Mouse (Mus musculus) lung, postnatal 4 days (tissue): ENCODE measurements at regions not wholly inside any gene's neighbourhood (a gene's known extent, or its start where the extent isn't known, plus 50 kb on each side); places are given as distances from the start of the nearest gene placed in this dataset.

Experiments used
- DNase-seq, 2 experiments: peaks; one replicate each; pipeline ENCODE4 v3.0.0; 2021

DNA sequence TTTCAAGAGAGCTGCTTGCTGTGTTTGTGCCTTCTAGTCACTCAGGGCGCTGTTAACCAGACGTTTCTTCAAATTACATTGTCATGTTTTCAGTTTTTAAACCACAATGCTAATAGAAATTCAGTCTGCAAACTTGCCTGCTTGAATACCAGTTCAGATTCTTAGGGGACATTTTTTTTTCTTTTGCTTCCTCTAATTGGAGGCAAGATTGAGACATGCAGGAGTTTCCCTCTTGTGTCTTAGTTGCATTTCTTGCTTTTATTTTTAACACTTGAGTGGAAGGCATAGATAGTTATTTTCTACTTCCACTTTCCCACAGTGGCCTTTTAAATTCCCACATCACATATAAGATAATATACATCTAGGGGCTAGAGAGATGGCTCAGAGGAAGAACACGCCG, 246.8 kb downstream of the Grpr start:
- DNase-seq, result no peak

DNA sequence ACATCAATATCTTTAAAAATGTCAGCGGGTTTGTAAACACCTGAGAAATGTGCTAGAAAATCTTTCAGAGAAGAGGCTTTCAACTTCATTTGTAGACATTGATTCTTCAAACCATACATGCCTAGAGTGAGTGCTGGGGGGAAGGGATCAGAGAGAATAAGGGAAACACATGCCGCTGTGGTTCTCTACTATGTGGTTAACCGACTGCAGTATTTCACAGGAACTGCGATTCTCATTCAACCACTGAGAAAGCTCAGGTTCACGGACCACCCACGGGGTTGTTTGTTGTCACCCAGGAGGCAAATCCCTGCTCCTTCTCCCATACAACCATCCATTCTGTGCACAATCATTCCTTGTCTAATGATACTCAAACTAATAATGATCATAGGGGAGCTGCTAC, 248.4 kb downstream of the Grpr start:
- DNase-seq, result no peak

DNA sequence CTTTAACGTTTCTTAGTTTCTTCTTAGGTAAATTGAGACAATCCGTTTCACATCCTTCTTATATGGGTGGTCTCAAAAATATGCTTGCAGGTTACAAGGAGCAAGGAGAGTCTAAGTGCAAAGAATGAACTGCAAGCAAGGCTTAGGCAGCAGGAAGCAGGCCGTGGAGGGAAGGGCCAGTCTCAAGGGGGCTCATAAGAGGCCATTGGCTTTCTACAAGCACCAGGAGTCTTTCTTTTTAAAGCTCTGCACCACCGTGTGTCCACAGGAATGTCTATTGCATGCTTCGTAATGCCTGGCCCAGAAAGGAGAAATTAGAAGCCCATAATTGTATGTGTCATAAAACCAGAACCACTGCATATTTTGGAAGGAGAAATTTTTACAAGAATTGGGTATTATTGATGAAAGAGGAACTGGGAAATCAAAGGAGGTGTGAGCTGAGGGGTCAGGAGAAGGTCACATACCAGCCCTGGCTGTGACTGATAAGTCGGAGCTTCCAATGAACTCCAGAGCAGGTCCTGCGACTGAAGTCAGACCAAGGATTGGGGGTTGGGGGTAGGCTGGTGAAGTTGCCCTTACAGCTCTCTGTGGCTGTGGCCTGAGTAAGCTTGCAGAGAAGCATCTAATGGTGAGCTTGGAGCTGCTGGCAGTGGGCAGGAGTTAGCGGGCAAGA, 252.4 kb downstream of the Grpr start:
- no peak for DNase-seq

DNA sequence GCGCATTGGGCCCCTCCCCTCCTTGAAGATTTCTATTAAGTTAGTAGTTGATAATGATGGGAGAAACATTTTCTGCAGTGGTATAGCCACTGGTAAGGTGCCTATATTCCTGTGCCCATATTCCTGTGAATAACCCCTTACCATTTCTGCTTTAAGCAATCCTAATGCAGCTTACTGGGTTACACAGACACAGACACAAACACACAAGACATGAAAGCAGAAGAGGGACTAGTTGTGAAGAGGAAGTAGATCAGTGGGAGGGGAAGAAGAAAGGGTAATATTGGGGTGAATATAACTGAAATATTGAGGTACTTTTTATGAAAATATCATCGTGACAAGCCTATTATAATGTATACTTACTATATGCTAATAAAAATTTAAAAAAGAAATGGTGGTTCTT, 288.2 kb downstream of the Grpr start:
- DNase-seq, result no peak

DNA sequence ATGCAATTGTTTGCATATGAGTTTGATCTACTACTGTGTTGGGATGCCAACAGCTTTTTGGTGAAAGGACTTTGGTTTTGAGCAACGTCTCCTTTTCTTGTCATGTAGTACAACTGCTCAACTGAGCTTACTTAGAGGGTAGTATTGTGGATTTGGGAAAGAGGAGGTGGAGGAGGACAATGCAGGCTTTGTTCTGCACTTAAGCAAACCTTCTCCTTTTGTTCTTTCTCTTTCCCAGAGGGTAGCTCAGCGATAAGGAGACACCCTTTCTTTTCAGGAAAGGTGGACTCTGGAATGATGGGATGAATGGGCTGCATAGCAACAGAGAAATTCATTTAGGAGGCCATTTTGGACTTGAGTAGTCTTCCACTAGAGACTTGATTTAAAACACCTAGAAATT, 288.6 kb upstream of the S100g start:
- DNase-seq, result no peak

DNA sequence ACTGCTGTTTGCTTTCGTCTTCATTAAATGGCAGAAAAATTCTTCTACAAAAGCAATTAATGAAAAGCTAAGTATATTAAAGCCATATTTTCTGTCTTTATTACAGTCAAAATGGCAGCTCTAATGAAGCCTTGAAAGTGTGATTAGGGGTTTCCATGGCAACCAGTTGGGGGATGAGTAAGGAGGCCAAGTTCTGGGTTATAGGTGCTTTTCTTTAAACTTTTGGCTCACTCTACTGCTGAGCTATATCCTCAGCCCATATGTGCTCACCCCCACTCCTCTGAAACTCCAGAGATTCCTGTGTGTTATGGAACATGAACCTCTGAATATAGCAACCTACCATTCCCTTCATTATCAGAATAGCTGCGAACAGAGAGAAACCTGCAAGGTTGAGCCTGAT, 240.9 kb upstream of the S100g start:
- DNase-seq, result no peak

DNA sequence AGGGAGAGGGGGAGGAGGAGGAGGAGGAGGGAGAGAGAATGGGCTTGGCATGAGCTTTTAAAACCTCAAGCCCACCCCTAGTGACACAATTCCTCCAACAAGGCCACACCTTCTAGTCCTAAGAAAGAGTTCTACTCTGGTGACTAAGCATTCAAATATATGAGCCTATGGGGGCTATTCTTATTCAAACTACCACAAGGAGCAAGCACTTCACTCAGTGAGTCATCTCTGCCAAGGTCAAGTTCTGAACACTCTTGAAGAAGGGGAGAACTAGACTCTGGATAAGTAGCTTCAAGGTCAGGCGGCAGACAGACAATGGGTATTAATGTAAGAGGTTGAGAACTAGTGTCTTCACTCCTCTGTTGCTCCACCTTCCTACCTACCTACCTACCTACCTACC, 239.0 kb upstream of the S100g start:
- no peak for DNase-seq

DNA sequence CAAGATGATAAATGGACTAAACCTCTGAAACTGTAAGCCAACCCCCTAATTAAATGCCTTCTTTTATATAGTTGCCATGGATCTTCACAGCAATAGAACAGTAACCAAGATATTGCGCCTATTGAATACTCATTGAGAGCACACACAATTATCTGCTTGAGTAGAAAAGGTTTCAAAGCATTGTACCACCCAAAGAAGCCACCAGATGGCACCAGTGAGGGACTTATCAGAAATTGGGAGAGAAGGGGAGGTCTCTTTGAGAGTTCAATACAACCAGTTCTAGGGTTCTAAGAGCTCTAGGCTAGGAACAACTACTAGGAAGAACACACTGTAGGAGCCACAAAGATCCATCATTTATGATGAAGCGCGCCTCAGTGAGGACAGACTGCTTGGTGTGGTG, 217.2 kb upstream of the S100g start:
- DNase-seq, result peak in 1 of 2 experiments; percentile 5

DNA sequence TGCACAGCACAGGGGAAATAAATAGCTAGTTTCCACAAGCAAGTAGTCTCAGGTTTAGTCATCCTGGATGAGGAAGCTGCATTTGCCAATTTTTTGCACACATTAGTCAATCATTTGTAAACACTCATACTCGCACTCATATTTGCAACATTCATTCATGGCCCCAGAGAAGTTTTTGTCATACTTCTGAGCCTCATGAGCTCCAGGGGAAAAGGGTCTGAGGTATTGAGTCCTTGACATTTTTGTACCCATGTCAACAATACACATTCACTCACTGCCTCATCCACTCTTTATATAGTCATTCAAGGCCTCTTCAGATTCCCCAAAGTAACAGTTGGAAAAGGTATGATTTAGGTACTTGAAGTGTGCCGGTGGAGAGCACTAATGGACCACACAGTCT, 200.4 kb upstream of the S100g start:
- no peak for DNase-seq

DNA sequence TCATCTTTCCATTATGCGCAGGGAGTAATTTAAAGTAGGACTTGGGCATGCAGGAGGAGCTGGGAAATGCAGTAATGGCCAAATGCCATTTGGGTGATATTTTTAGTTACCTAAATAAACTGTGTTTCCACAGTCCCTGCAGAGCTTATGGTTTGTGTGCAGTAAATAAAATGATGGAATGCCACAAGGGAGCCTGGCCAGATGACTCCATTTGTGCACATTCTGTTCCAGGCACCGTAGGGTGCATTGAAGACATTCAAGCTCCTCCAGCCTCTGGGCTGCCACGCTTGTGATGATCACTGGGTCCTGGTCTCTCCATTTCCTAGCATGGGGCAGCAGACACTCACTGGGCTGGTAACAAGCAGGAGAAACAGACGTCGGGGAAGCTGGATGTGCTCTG, 190.9 kb upstream of the S100g start:
- DNase-seq, result no peak

DNA sequence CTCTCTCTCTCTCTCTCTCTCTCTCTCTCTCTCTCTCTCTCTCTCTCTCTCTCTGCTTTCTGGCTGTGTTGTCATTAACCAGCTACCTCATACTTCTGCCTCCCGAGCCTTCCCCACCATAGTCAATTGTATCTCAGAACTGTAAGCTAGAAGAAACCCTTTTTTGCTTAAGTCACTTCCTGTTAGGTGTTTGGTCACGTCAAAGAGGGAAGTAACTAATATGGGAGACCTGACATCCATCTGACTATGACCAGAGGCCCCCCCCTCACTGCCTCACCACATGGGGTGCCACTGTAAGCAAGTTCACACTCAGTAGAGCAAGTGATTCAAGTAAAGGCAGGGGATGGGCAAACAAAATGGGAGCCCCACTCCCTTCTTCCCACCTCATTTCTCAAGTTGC, 187.6 kb upstream of the S100g start:
- no peak for DNase-seq

DNA sequence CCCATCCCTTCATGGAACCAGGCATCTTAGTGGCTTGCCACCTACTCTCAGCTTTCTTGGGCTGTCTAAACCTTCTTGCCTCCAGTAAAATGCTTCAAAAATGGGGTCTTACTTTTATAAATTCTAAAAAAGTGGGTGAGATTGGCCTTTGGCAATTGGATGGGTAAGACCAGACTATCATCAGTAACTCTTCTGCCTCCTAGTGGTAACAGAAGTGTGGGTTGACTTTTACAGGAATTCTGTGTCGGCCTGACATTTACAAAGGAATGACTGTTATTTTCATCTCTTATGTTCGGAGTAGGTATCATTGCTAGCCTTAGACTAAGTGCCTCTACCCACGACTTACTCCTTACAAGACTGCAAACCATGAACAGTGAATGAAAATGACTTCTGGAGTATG, 180.1 kb upstream of the S100g start:
- DNase-seq, result no peak

DNA sequence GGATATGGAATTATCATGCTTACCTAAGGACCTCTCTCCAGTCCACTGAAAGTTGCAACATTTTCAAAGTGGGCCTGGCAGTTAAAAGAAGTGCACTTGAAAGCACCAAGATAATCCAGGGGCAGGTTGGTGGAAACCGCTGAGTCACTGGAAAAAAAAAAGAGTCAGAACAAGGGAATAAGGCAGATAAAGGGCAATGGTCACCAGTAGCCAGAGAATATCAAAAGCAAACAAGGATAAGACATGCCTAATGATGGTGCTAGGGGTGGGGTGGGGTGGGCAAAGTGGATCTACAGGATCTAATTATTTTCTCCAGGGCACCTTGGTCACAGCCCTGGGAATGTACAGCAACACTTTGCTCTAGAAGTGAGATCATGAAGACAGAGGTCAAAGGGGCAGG, 175.1 kb upstream of the S100g start:
- DNase-seq, result no peak

DNA sequence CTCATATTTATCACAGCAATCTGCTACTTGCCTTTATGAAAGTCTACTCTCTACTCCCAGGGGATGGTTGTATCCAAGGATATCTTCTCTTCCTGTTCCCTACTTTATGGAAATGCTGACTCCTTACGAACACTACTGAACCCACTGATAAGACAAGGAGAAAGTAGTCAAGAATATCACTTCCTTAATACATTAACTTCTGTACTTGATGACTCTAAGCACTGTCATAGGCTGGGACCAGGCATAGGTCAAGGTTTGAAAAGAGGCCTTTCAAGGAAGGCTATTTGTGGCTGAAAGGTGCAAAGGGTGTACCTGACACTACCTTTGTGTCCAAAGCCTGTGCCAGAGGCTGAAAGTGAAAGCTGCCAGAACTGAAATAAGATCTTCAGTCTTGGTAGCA, 164.2 kb upstream of the S100g start:
- no peak for DNase-seq

DNA sequence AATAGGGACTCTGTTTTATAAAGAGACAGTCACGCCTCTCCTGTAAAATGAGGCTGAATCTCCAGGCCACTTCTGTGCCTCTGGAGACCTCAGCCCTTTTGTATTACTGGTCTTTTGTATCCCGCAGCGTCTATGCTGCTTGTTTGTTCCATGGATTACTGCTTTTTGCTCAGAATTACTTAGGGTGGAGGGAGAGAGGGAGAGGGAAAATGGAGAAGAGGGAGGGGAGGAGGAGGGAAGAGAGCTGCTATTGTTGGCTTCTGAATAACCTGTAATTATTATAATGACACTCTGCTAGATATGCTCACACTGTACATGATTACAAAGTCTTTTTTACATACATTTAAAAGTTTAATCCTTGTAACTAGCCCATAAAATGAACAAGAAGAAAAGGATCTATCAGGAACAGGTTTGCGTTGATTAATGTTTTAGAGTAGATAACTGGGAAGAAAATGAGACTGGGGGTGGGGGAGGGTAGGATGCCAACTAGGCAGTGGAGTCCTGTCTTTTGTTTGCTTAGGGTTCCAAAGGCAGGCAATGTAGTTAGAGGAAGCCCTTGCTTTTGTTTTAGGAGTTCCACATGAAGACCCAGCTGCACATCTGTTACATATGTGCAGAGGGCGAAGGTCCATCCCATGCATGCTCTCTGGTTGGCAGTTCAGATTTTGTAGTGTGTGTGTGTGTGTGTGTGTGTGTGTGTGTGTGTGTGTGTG, 153.4 kb upstream of the S100g start:
- DNase-seq, result no peak

DNA sequence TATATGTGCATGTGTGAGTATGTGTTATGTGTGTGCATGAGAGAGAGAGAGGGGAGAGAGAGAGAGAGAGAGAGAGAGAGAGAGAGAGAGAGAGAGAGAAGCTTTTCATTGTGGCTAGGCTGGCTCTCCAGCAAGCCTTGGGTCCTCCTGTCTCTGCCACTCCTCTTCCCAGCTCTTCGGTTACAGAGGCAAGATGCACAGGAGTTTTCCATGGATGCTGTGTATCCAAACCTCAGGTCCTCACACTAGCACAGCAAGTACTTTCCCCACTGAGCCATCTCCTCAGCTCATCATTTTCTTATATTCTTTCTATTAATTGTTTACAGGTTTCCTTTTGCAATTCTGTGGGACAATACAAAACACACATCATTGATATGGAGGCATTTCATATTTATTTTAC, 152.8 kb upstream of the S100g start:
- DNase-seq, result no peak

DNA sequence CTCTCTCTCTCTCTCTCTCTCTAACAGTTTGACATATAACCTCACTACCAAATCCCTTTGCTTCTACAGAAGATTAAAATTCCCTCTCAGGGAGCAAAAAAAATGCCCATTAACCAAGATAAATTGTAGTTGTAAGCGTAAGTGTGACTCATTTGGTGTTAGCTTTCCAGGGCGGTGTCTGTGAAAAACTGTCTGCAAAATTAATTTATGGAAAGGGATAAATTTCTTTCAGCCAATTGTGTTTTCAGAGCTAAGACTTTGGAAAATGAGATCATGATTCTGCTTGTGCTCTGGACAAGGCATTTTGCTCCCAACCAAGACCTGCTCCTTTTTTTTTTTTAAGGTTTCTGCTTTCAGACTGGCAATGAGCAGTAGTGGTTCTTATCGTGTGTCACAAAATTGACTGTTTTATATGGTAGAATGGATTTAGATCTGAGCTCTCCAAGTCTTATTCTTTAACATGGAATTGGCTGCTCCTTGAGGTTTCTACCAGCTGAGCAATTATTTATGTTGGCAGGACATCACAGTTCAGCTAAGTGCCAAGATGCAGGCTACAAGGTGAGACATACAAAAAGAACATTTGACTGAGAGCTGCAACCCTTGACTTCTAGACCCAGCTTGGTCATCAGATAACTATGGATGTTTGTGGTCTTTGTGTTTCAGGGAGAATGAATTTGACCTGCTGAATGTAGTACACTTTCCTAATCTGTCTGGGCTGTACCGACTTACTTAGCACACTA, 130.8 kb upstream of the S100g start:
- no peak for DNase-seq
